Mouse (Mus musculus): ENCODE results near the gene Tgfa.

Tgfa gene

GRCm38 (mm10) chr6:86209133-86210016, 14.4 kb downstream of the Tgfa start:
- H3K4me3 ChIP-seq (replicated peaks; ENCODE audit: low read length) = no peak overlapping the region
- TF ChIP-seq NANOG (IDR thresholded peaks at IDR 0.05; ENCODE audit: borderline replicate concordance, low read length) = no peak
- no peak for TF ChIP-seq CTCF (conservative IDR thresholded peaks at IDR 0.05; ENCODE audit: low read length)
- no peak for TF ChIP-seq POU5F1 (IDR thresholded peaks at IDR 0.05; ENCODE audit: borderline replicate concordance, low read length)
- H3K27me3 ChIP-seq (ENCODE audit: insufficient read depth, low read length) = no peaks in the 10 kb centered on the region
- H3K36me3 ChIP-seq (ENCODE audit: insufficient read depth, low read length) = no peaks in the 10 kb centered on the region
- peaks cover under 1% of the 10 kb centered on the region; the same call in 1 of the 2 replicates for H3K9me3 ChIP-seq (ENCODE audit: low read length)
- peaks cover 13% of the 10 kb centered on the region for H3K4me1 ChIP-seq (replicated peaks; ENCODE audit: low read depth, low read length)

- H3K9me3 ChIP-seq (ENCODE audit: low read length) = no peaks in the 10 kb centered on the region
- no peaks in the 10 kb centered on the region for H3K36me3 ChIP-seq (ENCODE audit: insufficient read depth, low read length)
- H3K4me3 ChIP-seq (replicated peaks; ENCODE audit: low read length) = no peak overlapping the region
- peaks cover 13% of the 10 kb centered on the region for H3K4me1 ChIP-seq (replicated peaks; ENCODE audit: low read depth, low read length)
- TF ChIP-seq CTCF (conservative IDR thresholded peaks at IDR 0.05; ENCODE audit: low read length) (no peak), POU5F1 (IDR thresholded peaks at IDR 0.05; ENCODE audit: borderline replicate concordance, low read length) (no peak), NANOG (IDR thresholded peaks at IDR 0.05; ENCODE audit: borderline replicate concordance, low read length) (no peak)
- 0 out of 2 replicates have a peak, but pooled peaks cover 4% of the 10 kb centered on the region for H3K27me3 ChIP-seq (ENCODE audit: insufficient read depth, low read length)
These were observed 15.0 kb downstream of the Tgfa start for GRCm38 (mm10) chr6:86210017-86210408.

DNA sequence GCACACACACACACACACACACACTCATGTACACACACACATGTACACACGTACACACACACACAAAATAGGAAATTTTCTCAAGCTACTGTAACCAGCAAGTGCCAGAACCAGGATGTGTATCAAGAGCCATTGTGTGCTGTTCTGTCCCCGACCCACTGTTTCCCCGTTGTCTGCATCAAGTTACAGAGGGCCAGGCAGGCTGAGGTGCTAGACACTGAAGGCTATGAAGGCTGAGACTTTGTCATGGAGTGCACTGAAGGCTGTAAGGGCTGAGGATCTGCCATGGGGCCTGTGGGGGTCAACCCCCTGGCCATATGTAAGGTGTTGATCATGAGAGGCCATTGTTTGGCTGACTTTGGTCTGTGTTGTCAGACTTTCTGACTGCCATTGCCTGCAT, 15.6 kb downstream of the Tgfa start:
- Histone ChIP-seq H3K27me3 (ENCODE audit: insufficient read depth, low read length) (0 out of 2 replicates have a peak, but pooled peaks cover 4% of the 10 kb centered on the region), H3K9me3 (ENCODE audit: low read length) (no peaks in the 10 kb centered on the region), H3K36me3 (ENCODE audit: insufficient read depth, low read length) (no peaks in the 10 kb centered on the region), H3K4me1 (replicated peaks; ENCODE audit: low read depth, low read length) (peaks cover 13% of the 10 kb centered on the region), H3K4me3 (replicated peaks; ENCODE audit: low read length) (no peak overlapping the region)
- TF ChIP-seq POU5F1 (IDR thresholded peaks at IDR 0.05; ENCODE audit: borderline replicate concordance, low read length) (no peak), NANOG (IDR thresholded peaks at IDR 0.05; ENCODE audit: borderline replicate concordance, low read length) (no peak), CTCF (conservative IDR thresholded peaks at IDR 0.05; ENCODE audit: low read length) (no peak)

- Histone ChIP-seq H3K9me3 (ENCODE audit: low read length) (no peaks in the 10 kb centered on the region), H3K4me3 (replicated peaks; ENCODE audit: low read length) (no peak overlapping the region)
These were observed 16.2 kb downstream of the Tgfa start for GRCm38 (mm10) chr6:86211081-86211763.

DNA sequence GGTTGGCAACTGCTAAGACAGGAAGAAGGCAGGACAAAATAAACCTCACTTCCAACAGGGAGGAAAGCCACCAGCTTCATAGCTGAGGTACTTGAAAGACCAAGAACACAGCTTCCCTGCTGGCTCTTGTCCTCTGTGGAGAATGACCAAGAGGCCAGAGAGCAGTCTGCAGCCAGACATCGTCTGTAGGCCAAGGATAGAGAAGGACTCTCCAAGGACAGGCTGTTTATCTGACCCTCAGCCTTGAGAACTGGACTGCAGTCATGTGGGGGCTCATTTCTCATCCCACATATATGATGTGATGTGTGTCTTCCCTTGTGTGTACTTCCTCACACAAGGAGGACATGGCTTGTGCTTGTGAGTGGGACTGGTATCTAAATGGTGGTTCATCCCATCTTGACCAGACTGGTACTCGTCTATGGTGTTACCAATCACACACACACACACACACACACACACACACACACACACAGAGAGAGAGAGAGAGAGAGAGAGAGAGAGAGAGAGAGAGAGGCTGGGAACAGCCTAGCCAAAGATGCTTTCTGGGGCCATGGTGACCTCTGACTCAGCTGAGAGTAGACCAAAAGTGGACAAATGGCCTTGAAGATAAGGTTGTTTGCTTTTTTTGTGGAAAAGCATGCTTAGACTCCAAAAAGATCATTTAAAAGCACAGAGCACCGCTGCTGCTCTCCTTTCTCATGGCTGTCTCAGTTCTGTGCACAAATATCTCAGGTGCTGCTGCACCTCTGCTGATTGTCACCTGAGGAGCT, 18.0 kb downstream of the Tgfa start:
- no peak for TF ChIP-seq POU5F1 (IDR thresholded peaks at IDR 0.05; ENCODE audit: borderline replicate concordance, low read length)
- TF ChIP-seq CTCF (conservative IDR thresholded peaks at IDR 0.05; ENCODE audit: low read length) = no peak
- TF ChIP-seq NANOG (IDR thresholded peaks at IDR 0.05; ENCODE audit: borderline replicate concordance, low read length) = no peak
- Histone ChIP-seq H3K4me1 (replicated peaks; ENCODE audit: low read depth, low read length) (peaks cover 13% of the 10 kb centered on the region), H3K27me3 (ENCODE audit: insufficient read depth, low read length) (0 out of 2 replicates have a peak, but pooled peaks cover 4% of the 10 kb centered on the region), H3K36me3 (ENCODE audit: insufficient read depth, low read length) (no peaks in the 10 kb centered on the region), H3K9me3 (ENCODE audit: low read length) (no peaks in the 10 kb centered on the region), H3K4me3 (replicated peaks; ENCODE audit: low read length) (no peak overlapping the region)

More at GRCm38 (mm10) chr6:86211081-86211763, 16.2 kb downstream of the Tgfa start:
- peaks cover 13% of the 10 kb centered on the region for H3K4me1 ChIP-seq (replicated peaks; ENCODE audit: low read depth, low read length)
- no peaks in the 10 kb centered on the region for H3K36me3 ChIP-seq (ENCODE audit: insufficient read depth, low read length)
- no peak for TF ChIP-seq NANOG (IDR thresholded peaks at IDR 0.05; ENCODE audit: borderline replicate concordance, low read length)
- TF ChIP-seq CTCF (conservative IDR thresholded peaks at IDR 0.05; ENCODE audit: low read length) = no peak
- no peak for TF ChIP-seq POU5F1 (IDR thresholded peaks at IDR 0.05; ENCODE audit: borderline replicate concordance, low read length)
- H3K27me3 ChIP-seq (ENCODE audit: insufficient read depth, low read length) = 0 out of 2 replicates have a peak, but pooled peaks cover 4% of the 10 kb centered on the region

DNA sequence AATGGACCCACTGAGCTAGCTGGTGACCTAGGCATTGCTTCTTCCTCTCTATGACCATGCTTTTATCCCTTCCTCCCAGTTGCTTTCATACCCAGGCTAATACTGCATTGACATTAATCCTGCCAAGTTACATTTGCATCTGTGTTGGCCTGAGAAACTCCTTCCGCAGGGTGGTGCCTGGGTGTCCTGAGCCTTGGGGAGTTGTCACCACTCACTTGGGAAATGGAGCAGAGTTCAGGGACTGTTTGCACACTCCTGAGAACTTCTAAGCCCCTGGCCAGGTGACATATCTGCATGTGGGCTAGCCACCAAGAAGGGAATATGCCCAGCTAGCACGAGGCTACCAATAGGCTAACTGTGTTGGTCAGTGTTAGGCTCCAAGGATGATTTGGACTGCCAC, 23.0 kb downstream of the Tgfa start:
- Histone ChIP-seq H3K27me3 (ENCODE audit: insufficient read depth, low read length) (0 out of 2 replicates have a peak, but pooled peaks cover 4% of the 10 kb centered on the region), H3K4me1 (replicated peaks; ENCODE audit: low read depth, low read length) (peaks cover 22% of the 10 kb centered on the region), H3K36me3 (ENCODE audit: insufficient read depth, low read length) (no peaks in the 10 kb centered on the region), H3K4me3 (replicated peaks; ENCODE audit: low read length) (no peak overlapping the region), H3K9me3 (ENCODE audit: low read length) (no peaks in the 10 kb centered on the region)
- TF ChIP-seq CTCF (conservative IDR thresholded peaks at IDR 0.05; ENCODE audit: low read length) (no peak), POU5F1 (IDR thresholded peaks at IDR 0.05; ENCODE audit: borderline replicate concordance, low read length) (no peak), NANOG (IDR thresholded peaks at IDR 0.05; ENCODE audit: borderline replicate concordance, low read length) (no peak)

GRCm38 (mm10) chr6:86218739-86219138, 23.7 kb downstream of the Tgfa start:
- no peaks in the 10 kb centered on the region for H3K9me3 ChIP-seq (ENCODE audit: low read length)
- no peak overlapping the region for H3K4me3 ChIP-seq (replicated peaks; ENCODE audit: low read length)
- 0 out of 2 replicates have a peak, but pooled peaks cover 4% of the 10 kb centered on the region for H3K27me3 ChIP-seq (ENCODE audit: insufficient read depth, low read length)
- TF ChIP-seq CTCF (conservative IDR thresholded peaks at IDR 0.05; ENCODE audit: low read length) (no peak), NANOG (IDR thresholded peaks at IDR 0.05; ENCODE audit: borderline replicate concordance, low read length) (no peak), POU5F1 (IDR thresholded peaks at IDR 0.05; ENCODE audit: borderline replicate concordance, low read length) (no peak)
- peaks cover 28% of the 10 kb centered on the region for H3K4me1 ChIP-seq (replicated peaks; ENCODE audit: low read depth, low read length)
- no peaks in the 10 kb centered on the region for H3K36me3 ChIP-seq (ENCODE audit: insufficient read depth, low read length)

All from E14TG2a.4 (cell line).